Mouse (Mus musculus) heart, adult 18-20 months (tissue): ENCODE data around the gene Derl3. TPM values are rescaled to one million over a fixed set of nuclear protein-coding genes. Genes with fewer than 3 reads are reported as not detected.
"Not testable (repeated sequence)": the region's sequence is repeated elsewhere in the genome, so short reads cannot be mapped to it uniquely, and the experiment has no call there.

ENCODE experiments used
- DNase-seq, 2 experiments: peaks; one replicate each; pipeline ENCODE4 v3.0.0; 2021 to 2022; ENCODE audit warnings: mixed read lengths in 1 of 2
- long read RNA-seq, 2 experiments: library from polyadenylated mRNA; stranded (forward); transcript quantifications; one replicate each; pipeline ENCODE4 v2.0.0; 2021
- total RNA-seq, 2 experiments: library from RNA; stranded (reverse); gene quantifications; 2 replicates each; pipeline ENCODE4 v1.2.3; 2021

Derl3 gene
- under 1 TPM; 0.57 to 0.74 TPM for total RNA-seq
- long read RNA-seq, experiment 1: 0 reads
- long read RNA-seq, experiment 2, partial matches to known transcripts: 0 of 1 reads
- long read RNA-seq, experiment 2, other reads (novel, unspliced or antisense): 0 of 1 reads

GRCm38 (mm10) chr10:75893089-75893750 is at the start of gene Derl3:
Gene Derl3 (plus strand): TSS chr10:75893413.
- DNase-seq: peak; percentile 90 to 93

GRCm38 (mm10) chr10:75843898-75844297 is 49.3 kb upstream of the Derl3 start:
- not testable (repeated sequence) for DNase-seq

GRCm38 (mm10) chr10:75844800-75845199 is 48.4 kb upstream of the Derl3 start:
- DNase-seq: no peak

- DNase-seq: no peak
Measured at GRCm38 (mm10) chr10:75845306-75845930, 47.8 kb upstream of the Derl3 start.

- DNase-seq: no peak
Measured at GRCm38 (mm10) chr10:75848382-75848781, 44.8 kb upstream of the Derl3 start.

- no peak for DNase-seq
Measured at GRCm38 (mm10) chr10:75851076-75851475, 42.1 kb upstream of the Derl3 start.

GRCm38 (mm10) chr10:75851681-75852080 is 41.5 kb upstream of the Derl3 start:
- no peak for DNase-seq

- no peak for DNase-seq
Measured at GRCm38 (mm10) chr10:75852539-75853125, 40.6 kb upstream of the Derl3 start.

GRCm38 (mm10) chr10:75853452-75853851 is 39.8 kb upstream of the Derl3 start:
- DNase-seq: peak; percentile 87 to 91

GRCm38 (mm10) chr10:75854096-75854495 is 39.1 kb upstream of the Derl3 start:
- no peak for DNase-seq

- DNase-seq: no peak
Measured at GRCm38 (mm10) chr10:75854791-75855190, 38.4 kb upstream of the Derl3 start.

GRCm38 (mm10) chr10:75855416-75855981 is 37.7 kb upstream of the Derl3 start:
- DNase-seq: no peak

GRCm38 (mm10) chr10:75856155-75856907 is 36.9 kb upstream of the Derl3 start:
- DNase-seq: no peak

- DNase-seq: no peak
Measured at GRCm38 (mm10) chr10:75856976-75857375, 36.2 kb upstream of the Derl3 start.

GRCm38 (mm10) chr10:75857598-75857997 is 35.6 kb upstream of the Derl3 start:
- DNase-seq: no peak

GRCm38 (mm10) chr10:75859107-75859746 is 34.0 kb upstream of the Derl3 start:
- peak in 1 of 2 experiments; percentile 24 for DNase-seq

GRCm38 (mm10) chr10:75859786-75860470 is 33.3 kb upstream of the Derl3 start, which contains the start of gene Mif:
Gene Mif (minus strand): TSS chr10:75860240.
- DNase-seq: peak; percentile 91

- DNase-seq: peak; percentile 33 to 44
Measured at GRCm38 (mm10) chr10:75860746-75861145, 32.5 kb upstream of the Derl3 start.

- DNase-seq: no peak
Measured at GRCm38 (mm10) chr10:75861587-75861986, 31.6 kb upstream of the Derl3 start.

- DNase-seq: no peak
Measured at GRCm38 (mm10) chr10:75872025-75872914, 20.9 kb upstream of the Derl3 start.
